8 mouse cellular contexts compared by ENCODE assay signal in genomic region chr11:55469048-55469843, GRCm38 (mm10). TPM values are rescaled to one million over a fixed set of nuclear protein-coding genes. Genes with fewer than 3 reads are reported as not detected.
DNase-seq lines count a peak whose midpoint lies in the region; ATAC-seq lines count a peak whose summit lies in the region.

Gene G3bp1 (plus strand): TSS chr11:55469685.

- H3K27me3 ChIP-seq in hindbrain, embryonic 15.5 days: no peaks in the 10 kb centered on the region

- H3K27ac ChIP-seq in hindbrain, embryonic 15.5 days (replicated peaks): peak within 1 kb of the TSS; percentile 91

- peak within 1 kb of the TSS; percentile 91 for H3K4me2 ChIP-seq in hindbrain, embryonic 15.5 days

- peak; percentile 99 for DNase-seq in T-cell, adult 2 months (ENCODE audit: low spot score)
- peak; percentile 99 to 100 for DNase-seq in cerebellum, postnatal 36 days
- peak; percentile 99 to 100 for DNase-seq in frontal cortex, postnatal 36 days (ENCODE audit: low spot score in 2 of 2)
- DNase-seq in left cerebral cortex, adult 11 months (ENCODE audit: low spot score): peak; percentile 100
- DNase-seq in lung, postnatal 4 days: peak; percentile 100
- DNase-seq in retina, postnatal 7 days (ENCODE audit: low read depth, low spot score): peak; percentile 98
- peak; percentile 94 for DNase-seq in urinary bladder, adult 2 months (ENCODE audit: low spot score)

- H3K4me1 ChIP-seq in hindbrain, embryonic 15.5 days (replicated peaks): peaks cover 33% of the 10 kb centered on the region

- no peaks in the 10 kb centered on the region for H3K9me3 ChIP-seq in hindbrain, embryonic 15.5 days

- H3K4me3 ChIP-seq in hindbrain, embryonic 15.5 days: peak within 1 kb of the TSS; percentile 77

- no peaks in the 10 kb centered on the region for H3K36me3 ChIP-seq in hindbrain, embryonic 15.5 days

- under 1% methylated on average over 56 of the region's 57 CpGs for WGBS in hindbrain, embryonic 15.5 days

- peak; percentile 99 for ATAC-seq in hindbrain, embryonic 15.5 days (ENCODE audit: low FRiP score, low read depth)

- H3K9ac ChIP-seq in hindbrain, embryonic 15.5 days: peak within 1 kb of the TSS; percentile 85

RNA-seq across cellular contexts. Expression of gene G3bp1, which starts in this region (rescaled TPM):
- 100 TPM in 2 replicates for polyA plus RNA-seq in hindbrain, embryonic 15.5 days (2015; fragmentation: Nextera tagmentation; extraction: Ambion mirVana)
- 41.6 and 41.8 TPM in 2 replicates for polyA plus RNA-seq in urinary bladder, adult 2 months (2012; rRNA removed)

Comparison
In these comparisons a context has a peak if more than half of its experiments do, and no peak if none do; other contexts are left out.
1. Peak in every context shown above with its lines: DNase-seq, ATAC-seq, H3K4me3 ChIP-seq and H3K27ac ChIP-seq.